Mouse (Mus musculus): Measurements from ENCODE around the gene Nans.

GRCm38 (mm10) chr4:46450519-46451131 lies 38.4 kb upstream of the Nans start, which contains the start of gene Anp32b:
- TF ChIP-seq CTCF (IDR thresholded peaks at IDR 0.05) (peak; percentile 72), EP300 (IDR thresholded peaks at IDR 0.05) (no peak)

Data from lung, postnatal 0 days (tissue).